Mouse (Mus musculus) brain, embryonic 14.5 days (tissue): ENCODE results near the gene Ugt1a6a.

ENCODE experiments used
- CTCF ChIP-seq: fragments of 200-500 bp; IDR thresholded peaks from 2 replicates; pipeline ENCODE4 v1.5.1; 2012; ENCODE audit warnings: inconsistent platforms, mild to moderate bottlenecking, moderate library complexity, borderline replicate concordance; ENCODE audit not compliant: insufficient read depth, insufficient read length; ENCODE audit errors: extremely low read depth
- POLR2A ChIP-seq: fragments of 200-500 bp; IDR thresholded peaks from 2 replicates; pipeline ENCODE4 v1.6.1; 2012; ENCODE audit warnings: mild to moderate bottlenecking, inconsistent platforms, borderline replicate concordance; ENCODE audit not compliant: poor library complexity, insufficient read depth, insufficient read length, severe bottlenecking; ENCODE audit errors: extremely low read depth

DNA sequence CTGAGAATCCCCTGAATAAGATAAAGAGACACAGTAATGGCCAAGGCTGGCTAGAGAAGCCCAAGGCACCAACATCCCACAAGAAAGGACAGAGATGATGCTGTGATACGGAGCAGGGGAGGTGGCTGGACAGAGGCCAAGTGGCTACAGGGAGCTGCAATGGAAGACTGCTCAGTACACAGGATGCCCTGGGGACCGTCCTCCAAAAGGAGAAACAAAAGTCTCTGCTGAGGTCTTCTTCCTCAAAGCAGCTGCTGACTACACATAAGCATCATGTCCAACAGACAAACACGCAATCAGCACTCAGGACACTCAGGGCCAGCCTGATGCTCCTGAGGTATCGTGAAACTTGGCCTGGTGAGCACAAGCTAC lies 130.2 kb downstream of the Ugt1a6a start:
- TF ChIP-seq POLR2A (no peak), CTCF (no peak)
